8 mouse cellular contexts compared by ENCODE assay signal in the genomic region with DNA sequence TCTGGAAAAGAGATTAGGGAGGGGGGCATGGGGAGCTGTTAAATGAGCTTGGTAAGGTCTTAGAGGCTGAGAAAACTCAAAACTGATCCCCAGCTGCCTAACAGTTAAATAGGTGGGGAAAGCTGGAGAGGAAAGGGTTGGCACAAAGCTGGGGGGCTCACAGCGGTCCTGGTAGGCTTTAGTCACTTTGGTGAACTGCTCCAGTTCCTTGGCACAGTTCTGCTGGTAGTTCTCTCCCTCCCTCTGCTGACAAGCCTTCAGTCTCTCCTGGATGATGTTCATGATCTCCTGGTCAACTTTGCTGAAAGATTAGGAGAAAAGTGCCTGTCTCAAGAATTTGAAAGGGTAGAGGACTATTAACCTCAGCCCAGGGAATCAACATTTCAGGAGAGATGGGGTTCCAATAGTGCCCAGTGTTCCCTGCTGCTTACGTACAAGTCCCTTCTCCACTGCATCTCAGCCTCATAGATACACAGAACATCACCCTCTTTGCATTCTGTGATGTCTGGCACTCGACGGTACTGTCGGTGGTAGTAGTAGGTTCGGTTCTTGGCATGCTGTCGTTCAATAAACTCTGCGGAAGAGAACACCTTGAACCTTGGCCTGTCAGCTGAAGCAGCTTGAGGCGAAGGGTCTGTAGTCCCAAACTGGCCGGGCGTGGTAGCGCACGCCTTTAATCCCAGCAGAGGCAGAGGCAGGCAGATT. TPM values are rescaled to one million over a fixed set of nuclear protein-coding genes. Genes with fewer than 3 reads are reported as not detected.
A peak's percentile ranks its signal among the peaks of the same experiment; 100 is the strongest.
DNase-seq lines count a peak whose midpoint lies in the region; ATAC-seq and TF ChIP-seq lines count a peak whose summit lies in the region.

No protein-coding gene starts in this region.

- H3K27ac ChIP-seq in heart, embryonic 14.5 days (replicated peaks in 1 of 2; ENCODE audit: control insufficient read depth in 1 of 2, insufficient read depth in 1 of 2, low read depth in 2 of 2, low read length in 2 of 2): no peak overlapping the region
- no peak overlapping the region for H3K27ac ChIP-seq in brown adipose tissue, adult 24 weeks (replicated peaks; ENCODE audit: low read depth, low read length)
- no peak overlapping the region for H3K27ac ChIP-seq in hindbrain, postnatal 0 days
- no peak overlapping the region for H3K27ac ChIP-seq in midbrain, postnatal 0 days (ENCODE audit: low read depth, low read length)

- peak overlapping the region; percentile 74 for H3K4me2 ChIP-seq in heart, embryonic 14.5 days (ENCODE audit: low read length)
- H3K4me2 ChIP-seq in hindbrain, postnatal 0 days (ENCODE audit: low read depth, low read length): no peak overlapping the region; the same call in 1 of the 2 replicates
- 0 out of 2 replicates have a peak overlapping the region, but pooled peaks have one; percentile 2 for H3K4me2 ChIP-seq in midbrain, postnatal 0 days (ENCODE audit: low read depth, low read length, poor library complexity, severe bottlenecking)

- no peak overlapping the region; a peak in 1 of 4 replicates for H3K4me3 ChIP-seq in heart, embryonic 14.5 days (ENCODE audit: control insufficient read depth in 1 of 2, insufficient read depth in 1 of 2, low read depth in 1 of 2, low read length in 2 of 2)
- peak overlapping the region; percentile 19 for H3K4me3 ChIP-seq in brown adipose tissue, adult 24 weeks (ENCODE audit: insufficient read depth, low read depth, low read length)
- H3K4me3 ChIP-seq in hindbrain, postnatal 0 days (ENCODE audit: low read length): 0 out of 2 replicates have a peak overlapping the region, but pooled peaks have one; percentile 3
- no peak overlapping the region for H3K4me3 ChIP-seq in midbrain, postnatal 0 days (ENCODE audit: low read depth, low read length)

- no peak for TF ChIP-seq CTCF in hindbrain, postnatal 0 days (IDR thresholded peaks at IDR 0.05; ENCODE audit: low read depth)
- no peak for TF ChIP-seq CTCF in midbrain, postnatal 0 days (IDR thresholded peaks at IDR 0.05)

- H3K27me3 ChIP-seq in heart, embryonic 14.5 days (ENCODE audit: control insufficient read depth, insufficient read depth, low read length): no peaks in the 10 kb centered on the region
- H3K27me3 ChIP-seq in hindbrain, postnatal 0 days (ENCODE audit: insufficient read depth, low read length): no peaks in the 10 kb centered on the region
- H3K27me3 ChIP-seq in midbrain, postnatal 0 days (ENCODE audit: insufficient read depth, low read length): no peaks in the 10 kb centered on the region

- 0 out of 2 replicates have a peak overlapping the region, but pooled peaks have one; percentile 99 for H3K9ac ChIP-seq in heart, embryonic 14.5 days (ENCODE audit: low read length)
- no peak overlapping the region for H3K9ac ChIP-seq in hindbrain, postnatal 0 days (replicated peaks; ENCODE audit: low read length)
- H3K9ac ChIP-seq in midbrain, postnatal 0 days (replicated peaks; ENCODE audit: low read length, poor library complexity, severe bottlenecking): no peak overlapping the region

- peaks cover 34% of the 10 kb centered on the region for H3K36me3 ChIP-seq in heart, embryonic 14.5 days (ENCODE audit: control insufficient read depth, insufficient read depth, low read length)
- H3K36me3 ChIP-seq in hindbrain, postnatal 0 days (ENCODE audit: insufficient read depth, low read length): peaks cover 12% of the 10 kb centered on the region
- peaks cover 10% of the 10 kb centered on the region; the same call in 1 of the 2 replicates for H3K36me3 ChIP-seq in midbrain, postnatal 0 days (ENCODE audit: insufficient read depth, low read length)

- peaks cover 6 to 30% of the 10 kb centered on the region in 2 experiments for H3K4me1 ChIP-seq in heart, embryonic 14.5 days (ENCODE audit: control insufficient read depth in 2 of 2, insufficient read depth in 2 of 2, low read length in 2 of 2)
- H3K4me1 ChIP-seq in brown adipose tissue, adult 24 weeks (ENCODE audit: control insufficient read depth, insufficient read depth, insufficient read length, low read length): 0 out of 2 replicates have a peak, but pooled peaks cover 2% of the 10 kb centered on the region
- peaks cover 7% of the 10 kb centered on the region; the same call in 1 of the 2 replicates for H3K4me1 ChIP-seq in hindbrain, postnatal 0 days (ENCODE audit: insufficient read depth, low read length)
- no peaks in the 10 kb centered on the region; the same call in none of the 2 replicates for H3K4me1 ChIP-seq in midbrain, postnatal 0 days (ENCODE audit: insufficient read depth, low read length)

- 36% methylated on average over 13 of the region's 13 CpGs for WGBS in heart, embryonic 14.5 days
- 39% methylated on average over 13 of the region's 13 CpGs for whole genome bisulfite sequencing in hindbrain, postnatal 0 days
- WGBS in midbrain, postnatal 0 days: 37% methylated on average over 13 of the region's 13 CpGs

- ATAC-seq in heart, embryonic 14.5 days (ENCODE audit: insufficient number of reproducible peaks, insufficient read depth, low FRiP score, low read depth): no peak
- no peak for ATAC-seq in hindbrain, postnatal 0 days
- no peak for ATAC-seq in midbrain, postnatal 0 days (ENCODE audit: low FRiP score)

- no peak for DNase-seq in heart, adult 18-20 months
- DNase-seq in hindbrain, postnatal 0 days (ENCODE audit: low spot score): no peak
- DNase-seq in midbrain, postnatal 0 days (ENCODE audit: low spot score): no peak
- no peak for DNase-seq in B cell, adult 2 months
- DNase-seq in frontal cortex, postnatal 10 days (ENCODE audit: low spot score in 2 of 2): no peak
- no peak for DNase-seq in gastrocnemius, postnatal 4 days (ENCODE audit: low spot score in 2 of 2)

- no peaks in the 10 kb centered on the region for H3K9me3 ChIP-seq in heart, embryonic 14.5 days (ENCODE audit: control insufficient read depth, low read length)
- H3K9me3 ChIP-seq in hindbrain, postnatal 0 days (ENCODE audit: low read length): no peaks in the 10 kb centered on the region
- H3K9me3 ChIP-seq in midbrain, postnatal 0 days (ENCODE audit: low read length): no peaks in the 10 kb centered on the region

RNA-seq across cellular contexts. Expression of a gene that starts 1.9 kb away (rescaled TPM):
- polyA plus RNA-seq in heart, embryonic 14.5 days (2014; fragmentation: Nextera tagmentation; extraction: Ambion mirVana): 556 and 564 TPM in 2 replicates
- 1,000 to 10,000 TPM in 1 of 2 experiments, 100 to 1,000 TPM in 1; 976 to 1,178 TPM for total RNA-seq in heart, adult 18-20 months (2021)
- 1,098 and 1,103 TPM in 2 replicates for polyA plus RNA-seq in brown adipose tissue, adult 24 weeks (2012; ENCODE audit: insufficient read depth, insufficient read length, missing spikeins)
- total RNA-seq in hindbrain, postnatal 0 days (2014; rRNA removed): 135 and 157 TPM in 2 replicates
- polyA plus RNA-seq in hindbrain, postnatal 0 days (2015; fragmentation: Nextera tagmentation; extraction: Ambion mirVana): 353 and 356 TPM in 2 replicates
- 150 and 170 TPM in 2 replicates for total RNA-seq in midbrain, postnatal 0 days (2014; rRNA removed)
- polyA plus RNA-seq in midbrain, postnatal 0 days (2015; fragmentation: Nextera tagmentation; extraction: Ambion mirVana): 344 and 349 TPM in 2 replicates
- 100 to 1,000 TPM; 383 to 407 TPM for total RNA-seq in gastrocnemius, postnatal 4 days (2021)

RNA-seq across cellular contexts. Expression of a gene that starts 4.5 kb away (rescaled TPM):
- 919 and 1,010 TPM in 2 replicates for polyA plus RNA-seq in heart, embryonic 14.5 days (2014; fragmentation: Nextera tagmentation; extraction: Ambion mirVana)
- 100 to 1,000 TPM; 701 to 738 TPM for total RNA-seq in heart, adult 18-20 months (2021)
- 608 and 619 TPM in 2 replicates for polyA plus RNA-seq in brown adipose tissue, adult 24 weeks (2012; ENCODE audit: insufficient read depth, insufficient read length, missing spikeins)
- 2,181 and 2,600 TPM in 2 replicates for total RNA-seq in hindbrain, postnatal 0 days (2014; rRNA removed)
- polyA plus RNA-seq in hindbrain, postnatal 0 days (2015; fragmentation: Nextera tagmentation; extraction: Ambion mirVana): 809 and 820 TPM in 2 replicates
- total RNA-seq in midbrain, postnatal 0 days (2014; rRNA removed): 2,209 and 2,389 TPM in 2 replicates
- 749 and 802 TPM in 2 replicates for polyA plus RNA-seq in midbrain, postnatal 0 days (2015; fragmentation: Nextera tagmentation; extraction: Ambion mirVana)
- 100 to 1,000 TPM; 750 to 839 TPM for total RNA-seq in gastrocnemius, postnatal 4 days (2021)

RNA-seq across cellular contexts. Expression of a gene that starts 4.5 kb away (rescaled TPM):
- not detected in 2 replicates for polyA plus RNA-seq in heart, embryonic 14.5 days (2014; fragmentation: Nextera tagmentation; extraction: Ambion mirVana)
- total RNA-seq in heart, adult 18-20 months (2021): not detected
- not detected in 2 replicates for polyA plus RNA-seq in brown adipose tissue, adult 24 weeks (2012; ENCODE audit: insufficient read depth, insufficient read length, missing spikeins)
- total RNA-seq in hindbrain, postnatal 0 days (2014; rRNA removed): not detected in 2 replicates
- polyA plus RNA-seq in hindbrain, postnatal 0 days (2015; fragmentation: Nextera tagmentation; extraction: Ambion mirVana): not detected in 2 replicates
- total RNA-seq in midbrain, postnatal 0 days (2014; rRNA removed): not detected in 2 replicates
- polyA plus RNA-seq in midbrain, postnatal 0 days (2015; fragmentation: Nextera tagmentation; extraction: Ambion mirVana): not detected in 2 replicates
- total RNA-seq in gastrocnemius, postnatal 4 days (2021): under 1 TPM in 1 of 2 experiments, not detected in 1; 0.23 TPM

RNA-seq across cellular contexts. Expression of a gene that starts 5.2 kb away (rescaled TPM):
- polyA plus RNA-seq in heart, embryonic 14.5 days (2014; fragmentation: Nextera tagmentation; extraction: Ambion mirVana): 1.3 and 1.7 TPM in 2 replicates
- 100 to 1,000 TPM; 390 to 433 TPM for total RNA-seq in heart, adult 18-20 months (2021)
- polyA plus RNA-seq in brown adipose tissue, adult 24 weeks (2012; ENCODE audit: insufficient read depth, insufficient read length, missing spikeins): 4.8 and 10.7 TPM in 2 replicates
- total RNA-seq in hindbrain, postnatal 0 days (2014; rRNA removed): 1.3 TPM in 1 of 2 replicates, not detected in the other
- 0.41 and 0.52 TPM in 2 replicates for polyA plus RNA-seq in hindbrain, postnatal 0 days (2015; fragmentation: Nextera tagmentation; extraction: Ambion mirVana)
- total RNA-seq in midbrain, postnatal 0 days (2014; rRNA removed): not detected in 2 replicates
- polyA plus RNA-seq in midbrain, postnatal 0 days (2015; fragmentation: Nextera tagmentation; extraction: Ambion mirVana): 0.21 and 0.37 TPM in 2 replicates
- 100 to 1,000 TPM; 215 to 219 TPM for total RNA-seq in gastrocnemius, postnatal 4 days (2021)

RNA-seq across cellular contexts. Expression of a gene that starts 14.1 kb away (rescaled TPM):
- polyA plus RNA-seq in heart, embryonic 14.5 days (2014; fragmentation: Nextera tagmentation; extraction: Ambion mirVana): 26.8 and 27.2 TPM in 2 replicates
- 100 to 1,000 TPM; 181 to 183 TPM for total RNA-seq in heart, adult 18-20 months (2021)
- polyA plus RNA-seq in brown adipose tissue, adult 24 weeks (2012; ENCODE audit: insufficient read depth, insufficient read length, missing spikeins): 109 and 114 TPM in 2 replicates
- total RNA-seq in hindbrain, postnatal 0 days (2014; rRNA removed): 17.0 and 19.6 TPM in 2 replicates
- 22.7 and 25.5 TPM in 2 replicates for polyA plus RNA-seq in hindbrain, postnatal 0 days (2015; fragmentation: Nextera tagmentation; extraction: Ambion mirVana)
- total RNA-seq in midbrain, postnatal 0 days (2014; rRNA removed): 9.6 and 14.1 TPM in 2 replicates
- polyA plus RNA-seq in midbrain, postnatal 0 days (2015; fragmentation: Nextera tagmentation; extraction: Ambion mirVana): 20.6 and 22.6 TPM in 2 replicates
- total RNA-seq in gastrocnemius, postnatal 4 days (2021): 100 to 1,000 TPM in 1 of 2 experiments, 10 to 100 TPM in 1; 91.8 to 101 TPM

Comparison
In these comparisons a context has a peak if more than half of its experiments do, and no peak if none do; other contexts are left out.
1. H3K4me3 ChIP-seq: peak in brown adipose tissue, adult 24 weeks (single experiment) and hindbrain, postnatal 0 days (single experiment); none in heart, embryonic 14.5 days (0 of 2) and midbrain, postnatal 0 days (single experiment).